Mouse (Mus musculus) hindlimb bud, embryonic 11.5 days (tissue): ENCODE results near the gene Spag17.

ENCODE experiments used
- DNase-seq: peaks from one replicate; pipeline ENCODE4 v3.0.0-alpha.2; 2012; ENCODE audit warnings: low read depth, low spot score; ENCODE audit errors: extremely low spot score

Gene Spag17

GRCm38 (mm10) chr3:100161665-100162314, 276.6 kb downstream of the Spag17 start:
- DNase-seq: no peak

- peak; percentile 73 for DNase-seq
Measured at GRCm38 (mm10) chr3:100162315-100163105, 277.3 kb downstream of the Spag17 start, which contains the start of the genes Gdap2 and Wdr3. Gene Gdap2, plus strand, starts transcription at chr3:100162381. Gene Wdr3, minus strand, starts transcription at chr3:100162407.

DNA sequence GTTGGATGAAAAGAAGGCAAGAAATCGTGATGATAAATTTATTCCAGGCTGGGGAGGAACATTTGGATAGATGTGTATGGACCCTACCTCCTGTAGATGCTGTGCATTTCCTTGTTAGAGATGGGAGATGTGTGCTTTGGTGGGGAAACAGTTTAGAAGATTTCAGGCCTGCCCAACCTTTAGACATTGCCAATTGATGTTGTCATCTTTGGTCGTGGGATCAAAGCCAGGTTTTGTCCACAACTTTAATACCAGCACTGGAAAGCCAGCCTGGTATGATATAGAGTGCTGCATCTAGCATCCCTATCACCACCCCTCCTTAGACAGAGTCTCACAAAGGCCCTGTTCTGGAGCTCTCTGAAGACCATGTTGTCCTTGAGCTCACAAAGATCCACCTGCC, 278.4 kb downstream of the Spag17 start:
- DNase-seq: no peak

DNA sequence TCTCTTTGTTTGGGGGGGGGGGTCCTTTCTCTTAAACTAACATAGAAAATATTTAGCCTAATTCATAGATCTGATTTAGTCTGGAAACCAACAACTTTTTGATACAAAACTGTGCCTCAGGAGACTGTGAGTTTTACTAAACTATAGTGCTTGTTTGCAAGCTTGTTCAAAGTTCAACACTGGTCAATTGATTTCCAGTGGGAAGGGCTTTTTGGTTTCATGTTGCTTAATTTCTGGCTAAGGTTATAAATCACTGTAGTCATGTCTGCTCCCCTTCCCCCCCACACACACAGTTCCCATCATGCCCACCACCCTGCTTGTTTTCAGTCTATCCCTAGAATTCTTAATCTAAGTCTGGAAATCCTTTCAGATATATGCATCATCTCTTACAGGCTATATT, 279.8 kb downstream of the Spag17 start:
- no peak for DNase-seq

- DNase-seq: no peak
Measured at GRCm38 (mm10) chr3:100176031-100176430, 290.8 kb downstream of the Spag17 start.

- DNase-seq: no peak
Measured at GRCm38 (mm10) chr3:100180471-100180870, 295.3 kb downstream of the Spag17 start.

DNA sequence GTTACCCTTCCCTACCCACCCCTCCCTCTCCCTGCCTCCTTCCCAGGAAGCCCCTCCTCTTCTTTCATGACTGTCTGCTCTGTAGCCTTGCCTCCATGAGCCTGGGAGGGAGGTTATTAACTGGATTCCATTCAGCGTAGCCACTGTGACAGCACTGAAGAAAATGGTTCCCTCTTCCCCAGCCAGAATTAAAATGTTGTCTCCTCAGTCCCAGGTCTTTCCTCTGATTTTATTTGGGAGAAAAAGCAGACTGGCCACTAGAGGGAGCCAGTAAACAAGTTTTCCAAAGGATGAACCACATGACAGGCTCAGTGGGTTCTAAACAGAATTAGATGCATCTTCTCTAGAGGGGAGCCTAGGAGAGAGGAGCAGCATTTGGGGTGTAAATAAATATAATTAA, 304.2 kb downstream of the Spag17 start:
- peak; percentile 54 for DNase-seq

GRCm38 (mm10) chr3:100189861-100190260, 304.7 kb downstream of the Spag17 start:
- DNase-seq: no peak
